Mouse (Mus musculus): ENCODE results near the gene Ldlr. TPM values are rescaled to one million over a fixed set of nuclear protein-coding genes. Genes with fewer than 3 reads are reported as not detected.

Gene Ldlr
- polyA plus RNA-seq, 1 experiment, result 35.3 TPM

DNA sequence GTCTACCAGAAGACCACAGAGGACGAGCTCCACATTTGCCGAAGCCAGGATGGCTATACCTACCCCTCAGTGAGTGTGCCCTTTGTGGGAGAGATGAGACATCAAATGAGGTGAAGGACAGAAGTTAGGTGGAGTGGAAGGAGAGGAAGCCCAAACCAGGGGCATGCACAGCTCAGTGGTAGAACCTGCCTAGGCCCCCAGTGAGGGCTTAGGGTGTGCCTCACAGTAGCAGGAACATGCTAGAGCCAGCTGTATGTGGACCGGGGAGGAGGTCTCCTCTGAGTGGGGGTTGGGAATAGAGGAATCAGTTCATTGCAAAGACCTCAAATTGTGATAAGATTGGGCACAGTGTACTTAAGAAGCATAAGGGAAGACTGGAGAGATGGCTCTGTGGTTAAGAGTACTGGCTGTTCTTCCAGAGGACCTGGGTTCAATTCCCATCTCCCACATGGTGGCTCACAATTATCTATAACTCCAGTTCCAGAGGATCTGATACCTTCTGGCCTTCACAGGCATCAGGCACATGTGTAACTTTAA lies 24.0 kb downstream of the Ldlr start:
- TF ChIP-seq GATA1 (IDR thresholded peaks at IDR 0.05; ENCODE audit: low read length), result no peak

DNA sequence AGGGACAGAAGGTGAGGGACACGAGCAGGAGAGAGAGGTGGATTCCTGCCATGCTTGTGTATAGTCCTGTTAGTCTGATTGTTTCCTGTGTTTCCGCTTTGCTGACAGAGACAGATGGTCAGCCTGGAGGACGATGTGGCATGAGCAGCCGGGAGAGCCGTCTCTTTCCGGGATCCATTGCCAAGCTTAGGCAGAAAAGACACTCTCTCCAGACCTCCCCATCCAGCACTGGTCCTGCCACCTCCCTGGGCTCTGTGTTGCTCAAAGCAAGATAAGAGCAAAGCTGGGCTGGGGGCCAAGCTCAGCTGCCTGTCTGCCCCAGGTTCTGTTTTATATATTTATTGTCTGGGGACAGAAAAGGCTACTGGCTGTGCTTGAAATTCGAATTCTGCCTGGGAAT lies 24.8 kb downstream of the Ldlr start:
- no peak for TF ChIP-seq GATA1 (IDR thresholded peaks at IDR 0.05; ENCODE audit: low read length)

DNA sequence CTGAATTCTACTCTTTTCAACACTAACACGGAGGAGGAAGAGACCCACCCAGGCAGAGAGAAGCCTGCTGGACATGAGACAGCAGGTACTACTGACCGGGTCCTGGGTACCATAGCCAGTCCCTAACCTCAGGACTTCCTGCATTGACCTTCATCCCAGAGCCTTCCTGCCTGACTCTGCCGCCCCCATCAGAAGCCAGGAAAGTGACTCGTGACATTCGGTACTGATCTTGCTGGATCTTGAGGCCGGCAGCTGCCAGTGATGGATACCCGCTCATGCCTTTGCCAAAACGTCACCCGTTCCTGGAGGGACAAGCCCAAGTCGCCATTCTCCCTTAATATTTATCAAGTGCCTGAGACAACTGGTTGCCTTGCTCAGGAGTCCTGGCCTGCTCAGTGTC lies 25.2 kb downstream of the Ldlr start:
- no peak for TF ChIP-seq GATA1 (IDR thresholded peaks at IDR 0.05; ENCODE audit: low read length)

DNA sequence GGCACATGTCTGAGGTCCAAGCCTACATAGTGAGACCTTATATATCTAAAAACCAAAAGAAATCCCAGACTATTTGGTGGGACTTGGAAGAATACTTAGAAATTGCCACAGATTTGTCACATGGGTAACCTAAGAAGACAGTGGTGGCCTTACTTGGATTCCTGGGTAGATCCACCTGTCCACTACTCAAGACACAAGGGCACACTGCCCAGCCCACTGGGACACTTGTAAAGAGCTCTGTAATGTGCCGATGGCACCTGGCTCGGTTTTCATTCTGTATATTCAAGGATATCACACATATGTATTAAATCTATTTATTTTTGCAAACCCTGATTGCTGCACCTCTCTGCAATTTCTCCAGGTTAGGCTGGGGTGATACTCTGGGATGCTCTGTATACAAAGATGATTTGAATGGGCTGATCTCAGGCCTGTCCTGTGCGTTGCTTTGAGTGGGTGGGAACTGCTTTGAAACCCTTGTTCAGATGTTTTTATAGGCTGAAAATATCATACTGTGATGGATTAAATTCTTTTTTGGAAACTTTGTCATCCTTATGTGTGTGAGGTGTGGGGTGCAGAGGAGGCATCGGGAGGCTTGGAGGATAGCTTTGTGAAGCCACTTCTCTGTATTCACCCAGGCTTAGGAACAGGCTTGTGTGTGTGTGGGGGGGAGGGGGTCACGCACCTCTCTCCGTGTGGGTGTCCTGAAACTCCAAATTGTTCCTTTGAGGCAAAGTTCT lies 26.3 kb downstream of the Ldlr start:
- no peak for TF ChIP-seq GATA1 (IDR thresholded peaks at IDR 0.05; ENCODE audit: low read length)

GRCm38 (mm10) chr9:21750370-21750769 lies 27.1 kb downstream of the Ldlr start:
- no peak for TF ChIP-seq GATA1 (IDR thresholded peaks at IDR 0.05; ENCODE audit: low read length)

DNA sequence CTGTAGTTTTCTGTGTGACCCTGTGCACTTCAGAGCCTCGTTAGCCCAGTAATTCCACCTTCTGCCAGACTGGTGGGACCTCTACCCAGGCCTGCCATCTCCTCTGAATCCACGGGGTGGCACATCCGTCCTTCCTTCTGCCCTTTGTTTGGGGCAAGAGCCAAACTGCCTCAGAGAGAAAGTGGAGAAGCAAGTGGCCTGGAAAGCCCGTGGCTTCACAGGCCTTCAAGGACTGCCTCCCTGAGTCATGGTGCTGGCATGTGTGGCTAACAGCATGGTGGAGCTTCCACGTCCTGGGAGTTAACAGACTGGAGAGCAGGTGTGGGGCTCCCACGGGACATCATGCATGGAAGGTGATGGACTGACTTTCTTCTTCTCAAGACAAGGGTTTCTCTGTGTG lies 28.1 kb downstream of the Ldlr start:
- TF ChIP-seq GATA1 (IDR thresholded peaks at IDR 0.05; ENCODE audit: low read length), result no peak

DNA sequence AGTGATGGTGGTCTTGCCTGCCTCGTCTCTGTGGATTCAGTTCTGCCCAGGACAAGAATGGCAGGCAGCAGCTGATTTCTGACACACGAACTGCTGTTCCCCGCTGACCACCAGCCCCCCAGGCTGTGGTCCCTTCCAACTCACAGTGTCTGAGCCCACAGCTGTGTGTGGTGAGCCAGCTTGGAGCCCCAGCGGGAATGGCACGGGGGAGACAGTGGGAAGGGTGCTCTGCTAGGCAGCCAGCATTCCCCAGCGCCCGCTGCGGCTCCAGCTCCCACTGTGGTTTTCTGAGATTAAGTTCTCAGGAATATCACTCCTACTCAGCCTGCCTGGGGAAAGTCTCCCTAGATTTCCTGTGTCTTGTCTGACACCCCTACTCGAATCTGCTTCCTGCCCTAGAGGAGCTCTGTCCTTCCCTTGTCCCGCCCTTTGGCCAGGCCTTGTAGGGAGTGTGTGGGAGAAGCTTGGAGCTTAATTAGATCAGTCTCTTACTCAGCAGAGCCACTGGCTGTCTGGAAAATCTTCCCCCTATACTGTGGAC lies 29.0 kb downstream of the Ldlr start:
- TF ChIP-seq GATA1 (IDR thresholded peaks at IDR 0.05; ENCODE audit: low read length), result no peak

- no peak for TF ChIP-seq GATA1 (IDR thresholded peaks at IDR 0.05; ENCODE audit: low read length)
Observed at GRCm38 (mm10) chr9:21754003-21754402, 30.7 kb downstream of the Ldlr start.

- no peak for TF ChIP-seq GATA1 (IDR thresholded peaks at IDR 0.05; ENCODE audit: low read length)
Observed at GRCm38 (mm10) chr9:21754516-21755321, 31.4 kb downstream of the Ldlr start.

- TF ChIP-seq GATA1 (IDR thresholded peaks at IDR 0.05; ENCODE audit: low read length), result no peak
Observed at GRCm38 (mm10) chr9:21758576-21759529, 35.6 kb downstream of the Ldlr start.

- no peak for TF ChIP-seq GATA1 (IDR thresholded peaks at IDR 0.05; ENCODE audit: low read length)
Observed at GRCm38 (mm10) chr9:21759718-21760117, 36.4 kb downstream of the Ldlr start.

GRCm38 (mm10) chr9:21760155-21761088 lies 37.1 kb downstream of the Ldlr start, which contains the start of gene Spc24:
Gene Spc24 (minus strand): TSS chr9:21760303.
- no peak for TF ChIP-seq GATA1 (IDR thresholded peaks at IDR 0.05; ENCODE audit: low read length)

DNA sequence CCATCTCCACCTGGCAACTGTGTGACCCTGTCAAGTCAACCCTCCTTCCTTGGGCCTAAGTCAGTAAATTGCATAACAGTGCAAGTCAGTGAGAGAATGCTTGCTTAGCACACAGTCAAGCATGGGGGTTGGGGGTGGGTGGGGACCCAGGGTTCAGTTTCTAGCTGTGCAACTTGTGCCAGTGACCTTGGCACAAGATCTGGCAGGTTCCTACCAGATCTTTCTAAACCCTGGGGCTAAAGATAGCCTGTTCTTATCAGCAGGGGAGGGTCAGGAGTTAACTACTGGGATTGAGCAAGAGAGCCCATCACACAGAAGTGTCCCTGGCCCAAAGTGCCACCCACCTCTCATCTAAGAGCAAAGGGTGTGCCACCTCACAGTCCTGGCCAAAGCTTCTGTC lies 38.9 kb downstream of the Ldlr start:
- no peak for TF ChIP-seq GATA1 (IDR thresholded peaks at IDR 0.05; ENCODE audit: low read length)

Measured in G1E-ER4 (cell line).